Mouse (Mus musculus): ENCODE measurements at regions not wholly inside any gene's neighbourhood (a gene's known extent, or its start where the extent isn't known, plus 50 kb on each side); places are given as distances from the start of the nearest gene placed in this dataset.

- no peak for TF ChIP-seq POLR2A (IDR thresholded peaks at IDR 0.05; ENCODE audit: control insufficient read depth, extremely low read depth, insufficient read depth, low read length, poor library complexity)
- no peak for TF ChIP-seq CTCF (IDR thresholded peaks at IDR 0.05; ENCODE audit: borderline replicate concordance, control insufficient read depth, extremely low read depth, insufficient read depth, low read length, poor library complexity)
- Histone ChIP-seq H3K36me3 (ENCODE audit: control insufficient read depth, insufficient read depth, low read length) (no peaks in the 10 kb centered on the region), H3K27me3 (ENCODE audit: control insufficient read depth, insufficient read depth, low read length) (no peaks in the 10 kb centered on the region), H3K27ac (ENCODE audit: control insufficient read depth, insufficient read depth, low read length) (no peak overlapping the region), H3K4me1 (replicated peaks; ENCODE audit: control insufficient read depth, insufficient read depth, low read length) (0 out of 2 replicates have a peak, but pooled peaks cover 3% of the 10 kb centered on the region), H3K4me3 (ENCODE audit: control insufficient read depth, insufficient read depth, low read length) (no peak overlapping the region)
- 91% methylated on average over 10 of the region's 10 CpGs for WGBS
- DNase-seq, result no peak
Observed at GRCm38 (mm10) chr2:166426960-166427359, 271.5 kb upstream of the Sulf2 start.

GRCm38 (mm10) chr2:166426457-166426856 lies 271.0 kb upstream of the Sulf2 start:
- TF ChIP-seq POLR2A (IDR thresholded peaks at IDR 0.05; ENCODE audit: control insufficient read depth, extremely low read depth, insufficient read depth, low read length, poor library complexity), result no peak
- no peak for TF ChIP-seq CTCF (IDR thresholded peaks at IDR 0.05; ENCODE audit: borderline replicate concordance, control insufficient read depth, extremely low read depth, insufficient read depth, low read length, poor library complexity)
- WGBS, result 93% methylated on average over 6 of the region's 6 CpGs
- Histone ChIP-seq H3K4me1 (replicated peaks; ENCODE audit: control insufficient read depth, insufficient read depth, low read length) (0 out of 2 replicates have a peak, but pooled peaks cover 3% of the 10 kb centered on the region), H3K36me3 (ENCODE audit: control insufficient read depth, insufficient read depth, low read length) (no peaks in the 10 kb centered on the region), H3K4me3 (ENCODE audit: control insufficient read depth, insufficient read depth, low read length) (no peak overlapping the region), H3K27ac (ENCODE audit: control insufficient read depth, insufficient read depth, low read length) (no peak overlapping the region), H3K27me3 (ENCODE audit: control insufficient read depth, insufficient read depth, low read length) (no peaks in the 10 kb centered on the region)
- DNase-seq, result no peak

- H3K36me3 ChIP-seq (ENCODE audit: control insufficient read depth, insufficient read depth, low read length), result no peaks in the 10 kb centered on the region
- TF ChIP-seq POLR2A (IDR thresholded peaks at IDR 0.05; ENCODE audit: control insufficient read depth, extremely low read depth, insufficient read depth, low read length, poor library complexity) (no peak), CTCF (IDR thresholded peaks at IDR 0.05; ENCODE audit: borderline replicate concordance, control insufficient read depth, extremely low read depth, insufficient read depth, low read length, poor library complexity) (no peak)
- no peak overlapping the region for H3K27ac ChIP-seq (ENCODE audit: control insufficient read depth, insufficient read depth, low read length)
- WGBS, result 41% methylated on average over 3 of the region's 3 CpGs
- H3K4me1 ChIP-seq (replicated peaks; ENCODE audit: control insufficient read depth, insufficient read depth, low read length), result 0 out of 2 replicates have a peak, but pooled peaks cover 3% of the 10 kb centered on the region
- no peak for DNase-seq
- H3K4me3 ChIP-seq (ENCODE audit: control insufficient read depth, insufficient read depth, low read length), result no peak overlapping the region
- no peaks in the 10 kb centered on the region for H3K27me3 ChIP-seq (ENCODE audit: control insufficient read depth, insufficient read depth, low read length)
Observed at GRCm38 (mm10) chr2:166425141-166425540, 269.7 kb upstream of the Sulf2 start.

- TF ChIP-seq CTCF (IDR thresholded peaks at IDR 0.05; ENCODE audit: borderline replicate concordance, control insufficient read depth, extremely low read depth, insufficient read depth, low read length, poor library complexity) (no peak), POLR2A (IDR thresholded peaks at IDR 0.05; ENCODE audit: control insufficient read depth, extremely low read depth, insufficient read depth, low read length, poor library complexity) (no peak)
Observed at GRCm38 (mm10) chr2:166423132-166423660, 267.7 kb upstream of the Sulf2 start.

GRCm38 (mm10) chr2:166420275-166420674 lies 264.8 kb upstream of the Sulf2 start:
- no peak for TF ChIP-seq CTCF (IDR thresholded peaks at IDR 0.05; ENCODE audit: borderline replicate concordance, control insufficient read depth, extremely low read depth, insufficient read depth, low read length, poor library complexity)
- no peak for TF ChIP-seq POLR2A (IDR thresholded peaks at IDR 0.05; ENCODE audit: control insufficient read depth, extremely low read depth, insufficient read depth, low read length, poor library complexity)
- WGBS, result 48% methylated on average over 8 of the region's 8 CpGs

More at GRCm38 (mm10) chr2:166423132-166423660, 267.7 kb upstream of the Sulf2 start:
- Histone ChIP-seq H3K4me1 (replicated peaks; ENCODE audit: control insufficient read depth, insufficient read depth, low read length) (0 out of 2 replicates have a peak, but pooled peaks cover 3% of the 10 kb centered on the region), H3K27me3 (ENCODE audit: control insufficient read depth, insufficient read depth, low read length) (no peaks in the 10 kb centered on the region), H3K27ac (ENCODE audit: control insufficient read depth, insufficient read depth, low read length) (no peak overlapping the region), H3K36me3 (ENCODE audit: control insufficient read depth, insufficient read depth, low read length) (no peaks in the 10 kb centered on the region), H3K4me3 (ENCODE audit: control insufficient read depth, insufficient read depth, low read length) (no peak overlapping the region)
- 92% methylated on average over 6 of the region's 6 CpGs for WGBS
- no peak for DNase-seq

GRCm38 (mm10) chr2:166419271-166419670 lies 263.8 kb upstream of the Sulf2 start:
- Histone ChIP-seq H3K27me3 (ENCODE audit: control insufficient read depth, insufficient read depth, low read length) (no peaks in the 10 kb centered on the region), H3K4me1 (replicated peaks; ENCODE audit: control insufficient read depth, insufficient read depth, low read length) (0 out of 2 replicates have a peak, but pooled peaks cover 3% of the 10 kb centered on the region), H3K36me3 (ENCODE audit: control insufficient read depth, insufficient read depth, low read length) (no peaks in the 10 kb centered on the region), H3K4me3 (ENCODE audit: control insufficient read depth, insufficient read depth, low read length) (no peak overlapping the region), H3K27ac (ENCODE audit: control insufficient read depth, insufficient read depth, low read length) (no peak overlapping the region)
- 93% methylated on average over 9 of the region's 9 CpGs for WGBS
- DNase-seq, result no peak
- no peak for TF ChIP-seq CTCF (IDR thresholded peaks at IDR 0.05; ENCODE audit: borderline replicate concordance, control insufficient read depth, extremely low read depth, insufficient read depth, low read length, poor library complexity)
- TF ChIP-seq POLR2A (IDR thresholded peaks at IDR 0.05; ENCODE audit: control insufficient read depth, extremely low read depth, insufficient read depth, low read length, poor library complexity), result no peak

More at GRCm38 (mm10) chr2:166420275-166420674, 264.8 kb upstream of the Sulf2 start:
- no peaks in the 10 kb centered on the region for H3K36me3 ChIP-seq (ENCODE audit: control insufficient read depth, insufficient read depth, low read length)
- H3K27ac ChIP-seq (ENCODE audit: control insufficient read depth, insufficient read depth, low read length), result no peak overlapping the region
- 0 out of 2 replicates have a peak, but pooled peaks cover 3% of the 10 kb centered on the region for H3K4me1 ChIP-seq (replicated peaks; ENCODE audit: control insufficient read depth, insufficient read depth, low read length)
- no peaks in the 10 kb centered on the region for H3K27me3 ChIP-seq (ENCODE audit: control insufficient read depth, insufficient read depth, low read length)
- DNase-seq, result no peak
- no peak overlapping the region for H3K4me3 ChIP-seq (ENCODE audit: control insufficient read depth, insufficient read depth, low read length)

Data from thymus, adult 2 months (tissue).